Mouse (Mus musculus) ES-Bruce4 (cell line): ENCODE measurements around the gene Derl3.

ENCODE experiments used
- CTCF ChIP-seq: IDR thresholded peaks from one replicate; pipeline ENCODE4 v1.8.1; 2011; ENCODE audit warnings: low read depth, low read length
- EP300 ChIP-seq: IDR thresholded peaks from 2 replicates; pipeline ENCODE4 v1.6.1; 2011; ENCODE audit warnings: low read depth, low read length; ENCODE audit not compliant: insufficient read depth

DNA sequence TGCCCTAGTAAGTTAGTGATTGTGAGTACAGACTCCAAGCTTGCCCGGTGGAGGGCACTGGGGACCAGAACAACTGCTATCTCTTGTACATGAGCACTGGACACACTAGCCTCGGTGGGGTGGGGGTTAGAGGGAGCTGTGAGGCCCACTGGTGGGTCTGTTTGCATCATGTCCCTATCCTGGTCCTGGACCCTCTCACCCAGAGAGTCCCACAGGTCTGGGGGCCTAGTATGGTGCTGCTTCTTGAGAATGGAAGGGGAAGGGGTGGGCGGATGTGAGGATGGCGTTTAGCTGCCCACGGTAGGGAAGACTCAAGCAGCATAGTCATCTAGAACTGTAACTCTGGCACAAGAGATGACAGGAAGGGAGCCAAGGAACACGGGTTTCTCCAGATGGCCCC, 38.4 kb upstream of the Derl3 start:
- TF ChIP-seq CTCF = no peak
- no peak for TF ChIP-seq EP300
